Mouse (Mus musculus): ENCODE results near the gene Cyb5r3. TPM values are rescaled to one million over a fixed set of nuclear protein-coding genes. Genes with fewer than 3 reads are reported as not detected.

Cyb5r3 gene
- polyA plus RNA-seq, 1 experiment from 2014 or later: 136 TPM

- peaks cover 6% of the 10 kb centered on the region; the same call in 1 of the 2 replicates for H3K4me1 ChIP-seq (ENCODE audit: control insufficient read depth, insufficient read depth, low read length)
- H3K27me3 ChIP-seq (ENCODE audit: control insufficient read depth, insufficient read depth, low read length): no peaks in the 10 kb centered on the region
- WGBS: 21% methylated on average over 10 of the region's 10 CpGs
- no peaks in the 10 kb centered on the region for H3K36me3 ChIP-seq (ENCODE audit: control insufficient read depth, insufficient read depth, low read length)
- peak; percentile 47 for DNase-seq (ENCODE audit: low spot score)
- no peak overlapping the region for H3K4me3 ChIP-seq (ENCODE audit: low read depth, low read length)
- peak; percentile 57 for ATAC-seq (ENCODE audit: insufficient number of reproducible peaks, low FRiP score, low TSS enrichment, low read depth)
- H3K9ac ChIP-seq (ENCODE audit: low read length): no peak overlapping the region
- no peak overlapping the region for H3K27ac ChIP-seq (replicated peaks; ENCODE audit: low read depth, low read length)
- H3K4me2 ChIP-seq (ENCODE audit: low read depth, severe bottlenecking): no peak overlapping the region
- no peaks in the 10 kb centered on the region for H3K9me3 ChIP-seq (ENCODE audit: control insufficient read depth, low read length)
These were observed 32.5 kb upstream of the Cyb5r3 start for GRCm38 (mm10) chr15:83204731-83205451.

- Histone ChIP-seq H3K9ac (ENCODE audit: low read length) (no peak overlapping the region), H3K4me3 (ENCODE audit: low read depth, low read length) (no peak overlapping the region), H3K4me1 (ENCODE audit: control insufficient read depth, insufficient read depth, low read length) (peaks cover 6% of the 10 kb centered on the region; the same call in 1 of the 2 replicates), H3K27me3 (ENCODE audit: control insufficient read depth, insufficient read depth, low read length) (no peaks in the 10 kb centered on the region), H3K9me3 (ENCODE audit: control insufficient read depth, low read length) (no peaks in the 10 kb centered on the region), H3K36me3 (ENCODE audit: control insufficient read depth, insufficient read depth, low read length) (no peaks in the 10 kb centered on the region), H3K27ac (replicated peaks; ENCODE audit: low read depth, low read length) (no peak overlapping the region), H3K4me2 (ENCODE audit: low read depth, severe bottlenecking) (no peak overlapping the region)
- DNase-seq (ENCODE audit: low spot score) (no peak), ATAC-seq (ENCODE audit: insufficient number of reproducible peaks, low FRiP score, low TSS enrichment, low read depth) (no peak)
- WGBS: 83% methylated on average over 4 of the region's 4 CpGs
These were observed 30.0 kb upstream of the Cyb5r3 start for GRCm38 (mm10) chr15:83202412-83202811.

GRCm38 (mm10) chr15:83193413-83193812 lies 21.0 kb upstream of the Cyb5r3 start:
- Histone ChIP-seq H3K4me2 (ENCODE audit: low read depth, severe bottlenecking) (no peak overlapping the region), H3K4me3 (ENCODE audit: low read depth, low read length) (no peak overlapping the region), H3K27ac (replicated peaks; ENCODE audit: low read depth, low read length) (no peak overlapping the region), H3K9ac (ENCODE audit: low read length) (no peak overlapping the region), H3K27me3 (ENCODE audit: control insufficient read depth, insufficient read depth, low read length) (no peaks in the 10 kb centered on the region), H3K36me3 (ENCODE audit: control insufficient read depth, insufficient read depth, low read length) (no peaks in the 10 kb centered on the region), H3K9me3 (ENCODE audit: control insufficient read depth, low read length) (no peaks in the 10 kb centered on the region), H3K4me1 (ENCODE audit: control insufficient read depth, insufficient read depth, low read length) (no peaks in the 10 kb centered on the region)
- 91% methylated on average over 4 of the region's 4 CpGs for WGBS
- ATAC-seq (ENCODE audit: insufficient number of reproducible peaks, low FRiP score, low TSS enrichment, low read depth): no peak
- no peak for DNase-seq (ENCODE audit: low spot score)

- Histone ChIP-seq H3K36me3 (ENCODE audit: control insufficient read depth, insufficient read depth, low read length) (no peaks in the 10 kb centered on the region), H3K9me3 (ENCODE audit: control insufficient read depth, low read length) (no peaks in the 10 kb centered on the region), H3K4me3 (ENCODE audit: low read depth, low read length) (no peak overlapping the region), H3K27ac (replicated peaks; ENCODE audit: low read depth, low read length) (no peak overlapping the region), H3K9ac (ENCODE audit: low read length) (no peak overlapping the region), H3K4me2 (ENCODE audit: low read depth, severe bottlenecking) (no peak overlapping the region), H3K4me1 (ENCODE audit: control insufficient read depth, insufficient read depth, low read length) (no peaks in the 10 kb centered on the region), H3K27me3 (ENCODE audit: control insufficient read depth, insufficient read depth, low read length) (no peaks in the 10 kb centered on the region)
- ATAC-seq (ENCODE audit: insufficient number of reproducible peaks, low FRiP score, low TSS enrichment, low read depth): no peak
- WGBS: 72% methylated on average over 5 of the region's 5 CpGs
- DNase-seq (ENCODE audit: low spot score): no peak
These were observed 10.0 kb upstream of the Cyb5r3 start for GRCm38 (mm10) chr15:83182351-83182750.

GRCm38 (mm10) chr15:83181800-83182330 lies 9.5 kb upstream of the Cyb5r3 start:
- Histone ChIP-seq H3K9me3 (ENCODE audit: control insufficient read depth, low read length) (no peaks in the 10 kb centered on the region), H3K4me3 (ENCODE audit: low read depth, low read length) (no peak overlapping the region), H3K9ac (ENCODE audit: low read length) (no peak overlapping the region), H3K4me1 (ENCODE audit: control insufficient read depth, insufficient read depth, low read length) (no peaks in the 10 kb centered on the region), H3K4me2 (ENCODE audit: low read depth, severe bottlenecking) (no peak overlapping the region), H3K27ac (replicated peaks; ENCODE audit: low read depth, low read length) (no peak overlapping the region), H3K27me3 (ENCODE audit: control insufficient read depth, insufficient read depth, low read length) (no peaks in the 10 kb centered on the region), H3K36me3 (ENCODE audit: control insufficient read depth, insufficient read depth, low read length) (no peaks in the 10 kb centered on the region)
- ATAC-seq (ENCODE audit: insufficient number of reproducible peaks, low FRiP score, low TSS enrichment, low read depth): no peak
- 65% methylated on average over 4 of the region's 4 CpGs for WGBS
- no peak for DNase-seq (ENCODE audit: low spot score)

- no peak overlapping the region for H3K9ac ChIP-seq (ENCODE audit: low read length)
- no peak overlapping the region for H3K4me2 ChIP-seq (ENCODE audit: low read depth, severe bottlenecking)
- no peaks in the 10 kb centered on the region for H3K9me3 ChIP-seq (ENCODE audit: control insufficient read depth, low read length)
- H3K4me3 ChIP-seq (ENCODE audit: low read depth, low read length): no peak overlapping the region
- ATAC-seq (ENCODE audit: insufficient number of reproducible peaks, low FRiP score, low TSS enrichment, low read depth) (no peak), DNase-seq (ENCODE audit: low spot score) (no peak)
- no peak overlapping the region for H3K27ac ChIP-seq (replicated peaks; ENCODE audit: low read depth, low read length)
- no peaks in the 10 kb centered on the region for H3K36me3 ChIP-seq (ENCODE audit: control insufficient read depth, insufficient read depth, low read length)
- no peaks in the 10 kb centered on the region for H3K27me3 ChIP-seq (ENCODE audit: control insufficient read depth, insufficient read depth, low read length)
- no peaks in the 10 kb centered on the region for H3K4me1 ChIP-seq (ENCODE audit: control insufficient read depth, insufficient read depth, low read length)
- WGBS: 83% methylated on average over 6 of the region's 6 CpGs
These were observed 7.6 kb upstream of the Cyb5r3 start for GRCm38 (mm10) chr15:83180004-83180403.

GRCm38 (mm10) chr15:83176653-83177052 lies 4.3 kb upstream of the Cyb5r3 start:
- WGBS: 83% methylated on average over 4 of the region's 4 CpGs
- no peaks in the 10 kb centered on the region for H3K36me3 ChIP-seq (ENCODE audit: control insufficient read depth, insufficient read depth, low read length)
- H3K9ac ChIP-seq (ENCODE audit: low read length): no peak overlapping the region
- no peak overlapping the region for H3K4me2 ChIP-seq (ENCODE audit: low read depth, severe bottlenecking)
- no peak for DNase-seq (ENCODE audit: low spot score)
- H3K9me3 ChIP-seq (ENCODE audit: control insufficient read depth, low read length): no peaks in the 10 kb centered on the region
- no peak overlapping the region for H3K27ac ChIP-seq (replicated peaks; ENCODE audit: low read depth, low read length)
- no peaks in the 10 kb centered on the region for H3K27me3 ChIP-seq (ENCODE audit: control insufficient read depth, insufficient read depth, low read length)
- ATAC-seq (ENCODE audit: insufficient number of reproducible peaks, low FRiP score, low TSS enrichment, low read depth): no peak
- no peak overlapping the region for H3K4me3 ChIP-seq (ENCODE audit: low read depth, low read length)
- no peaks in the 10 kb centered on the region for H3K4me1 ChIP-seq (ENCODE audit: control insufficient read depth, insufficient read depth, low read length)

GRCm38 (mm10) chr15:83173914-83174884 lies 1.8 kb upstream of the Cyb5r3 start:
- no peak for ATAC-seq (ENCODE audit: insufficient number of reproducible peaks, low FRiP score, low TSS enrichment, low read depth)
- H3K4me1 ChIP-seq (ENCODE audit: control insufficient read depth, insufficient read depth, low read length): peaks cover 4% of the 10 kb centered on the region; the same call in 1 of the 2 replicates
- DNase-seq (ENCODE audit: low spot score): no peak
- WGBS: 91% methylated on average over 14 of the region's 14 CpGs
- no peak overlapping the region for H3K27ac ChIP-seq (replicated peaks; ENCODE audit: low read depth, low read length)
- no peaks in the 10 kb centered on the region for H3K27me3 ChIP-seq (ENCODE audit: control insufficient read depth, insufficient read depth, low read length)
- H3K9ac ChIP-seq (ENCODE audit: low read length): no peak overlapping the region
- no peaks in the 10 kb centered on the region for H3K36me3 ChIP-seq (ENCODE audit: control insufficient read depth, insufficient read depth, low read length)
- no peaks in the 10 kb centered on the region for H3K9me3 ChIP-seq (ENCODE audit: control insufficient read depth, low read length)
- H3K4me3 ChIP-seq (ENCODE audit: low read depth, low read length): no peak overlapping the region
- no peak overlapping the region for H3K4me2 ChIP-seq (ENCODE audit: low read depth, severe bottlenecking)

All from limb, embryonic 11.5 days (tissue).